Mouse (Mus musculus) leukemia stem cell, adult 10-12 weeks (primary cell): Measurements from ENCODE around the gene Dok7. TPM values are rescaled to one million over a fixed set of nuclear protein-coding genes. Genes with fewer than 3 reads are reported as not detected.

Source experiments
- polyA plus RNA-seq: library from polyadenylated mRNA; stranded (reverse); fragments of >175 nt; gene quantifications from 2 replicates; pipeline ENCODE4 v1.2.3, GENCODE M21; 2012; ENCODE audit warnings: low replicate concordance

The Dok7 gene
- polyA plus RNA-seq = 0.14 and 0.18 TPM in 2 replicates

GRCm38 (mm10) chr5:35056604-35057432 is at the start of gene Dok7:
TSS of gene Dok7 (plus strand) at chr5:35056766.

GRCm38 (mm10) chr5:35041268-35041829 is 15.2 kb upstream of the Dok7 start, which contains the start of gene Hgfac:
TSS of gene Hgfac (plus strand) at chr5:35041509.

GRCm38 (mm10) chr5:35104960-35105921 is 48.7 kb downstream of the Dok7 start, which contains the start of gene Lrpap1:
TSS of gene Lrpap1 (minus strand) at chr5:35105766.

Other genes with a start within 250 kb of the Dok7 start
- 0.07 and 0.32 TPM in 2 replicates for gene Msantd1, start 148.8 kb upstream of the Dok7 start, polyA plus RNA-seq
- 51.6 and 73.3 TPM in 2 replicates for gene Rgs12, start 107.3 kb upstream of the Dok7 start, polyA plus RNA-seq
- gene Hgfac, start 15.3 kb upstream of the Dok7 start, polyA plus RNA-seq = 1.2 and 2.5 TPM in 2 replicates
- 5.3 and 17.9 TPM in 2 replicates for gene Lrpap1, start 49.0 kb downstream of the Dok7 start, polyA plus RNA-seq
- gene Adra2c, start 221.6 kb downstream of the Dok7 start, polyA plus RNA-seq = 0.07 TPM in 1 of 2 replicates, not detected in the other